Mouse (Mus musculus) adrenal gland, adult 8-10 months (tissue): ENCODE results near the gene Prune2. TPM values are rescaled to one million over a fixed set of nuclear protein-coding genes. Genes with fewer than 3 reads are reported as not detected.
A peak's percentile ranks its signal among the peaks of the same experiment; 100 is the strongest.
"Not testable (repeated sequence)": the region's sequence is repeated elsewhere in the genome, so short reads cannot be mapped to it uniquely, and the experiment has no call there.

ENCODE experiments used
- DNase-seq: peaks from one replicate; pipeline ENCODE4 v3.0.0; 2022
- total RNA-seq, 4 experiments: library from RNA; stranded (reverse); gene quantifications; 2 replicates each; pipeline ENCODE4 v1.2.4; 2022

Prune2 gene
- total RNA-seq, 4 experiments from 2014 or later = 34.4 to 43.1 (median 40.0) TPM

DNA sequence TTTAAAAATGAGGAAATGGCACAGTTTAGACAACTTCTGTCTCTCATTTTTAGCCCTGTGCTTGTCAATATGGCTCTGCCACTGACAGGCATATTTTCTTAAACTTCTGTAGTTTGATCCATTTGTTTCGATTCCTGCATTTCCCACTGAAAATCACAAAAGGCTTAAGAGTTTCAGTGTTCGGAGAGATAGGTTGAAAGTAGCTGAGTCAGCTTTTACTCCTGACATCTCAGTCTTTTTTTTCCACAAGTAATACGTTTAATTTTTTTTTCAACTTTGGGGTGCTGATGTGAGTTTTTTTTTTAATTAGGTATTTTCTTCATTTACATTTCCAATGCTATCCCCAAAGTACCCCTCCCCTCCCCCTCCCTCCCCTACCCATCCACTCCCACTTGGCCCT, 174.6 kb downstream of the Prune2 start:
- no peak for DNase-seq

GRCm38 (mm10) chr19:17136677-17137460, 181.0 kb downstream of the Prune2 start:
- no peak for DNase-seq

- DNase-seq = no peak
Observed at GRCm38 (mm10) chr19:17137656-17138055, 181.7 kb downstream of the Prune2 start.

GRCm38 (mm10) chr19:17138144-17138915, 182.4 kb downstream of the Prune2 start:
- DNase-seq = no peak

GRCm38 (mm10) chr19:17140016-17140914, 184.3 kb downstream of the Prune2 start:
- DNase-seq = no peak

DNA sequence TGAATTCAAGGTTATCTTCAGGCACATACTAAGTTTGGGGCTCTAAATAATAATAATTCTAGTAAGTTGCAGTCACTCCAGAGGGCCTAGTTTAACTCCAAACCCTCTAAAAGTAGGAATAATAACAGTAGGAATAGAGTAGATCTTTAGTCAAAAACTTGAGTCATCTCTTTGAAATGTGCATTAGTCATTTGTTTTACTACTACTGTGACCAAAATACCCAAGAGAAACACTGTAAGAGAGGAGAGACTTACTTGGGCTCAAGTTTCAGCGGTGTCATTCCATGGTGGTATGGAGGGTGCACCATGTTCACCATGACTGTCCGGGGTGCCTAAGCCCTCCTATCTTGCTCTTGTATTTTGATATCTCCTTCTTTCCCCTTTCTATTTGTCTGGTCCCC, 187.3 kb downstream of the Prune2 start:
- DNase-seq = no peak

GRCm38 (mm10) chr19:17144205-17144604, 188.3 kb downstream of the Prune2 start:
- no peak for DNase-seq

GRCm38 (mm10) chr19:17150064-17150463, 194.1 kb downstream of the Prune2 start:
- DNase-seq = no peak

DNA sequence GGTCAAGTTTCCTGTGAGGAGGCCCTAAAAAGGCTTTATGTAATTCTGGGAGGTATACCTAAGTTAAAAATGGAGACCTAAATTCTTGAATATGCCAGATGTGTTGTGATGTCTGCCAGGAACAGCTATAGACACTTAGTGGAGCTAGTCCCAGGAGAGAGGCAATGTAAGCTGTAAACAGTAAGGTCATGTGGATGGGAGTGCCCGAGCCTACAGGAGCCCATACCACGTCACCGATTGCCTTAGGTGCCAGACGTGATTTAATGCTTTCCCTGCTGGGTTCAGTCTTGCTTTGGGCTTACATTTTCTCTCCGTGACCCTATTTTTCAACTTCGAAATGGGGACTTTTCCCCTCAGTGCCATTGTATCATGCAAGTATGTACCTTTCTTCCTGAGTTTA, 195.9 kb downstream of the Prune2 start:
- DNase-seq = no peak

GRCm38 (mm10) chr19:17152461-17152860, 196.5 kb downstream of the Prune2 start:
- DNase-seq = no peak

- no peak for DNase-seq
Observed at GRCm38 (mm10) chr19:17153911-17154639, 198.2 kb downstream of the Prune2 start.

- no peak for DNase-seq
Observed at GRCm38 (mm10) chr19:17155216-17155615, 199.3 kb downstream of the Prune2 start.

- DNase-seq = no peak
Observed at GRCm38 (mm10) chr19:17159676-17160075, 203.8 kb downstream of the Prune2 start.

DNA sequence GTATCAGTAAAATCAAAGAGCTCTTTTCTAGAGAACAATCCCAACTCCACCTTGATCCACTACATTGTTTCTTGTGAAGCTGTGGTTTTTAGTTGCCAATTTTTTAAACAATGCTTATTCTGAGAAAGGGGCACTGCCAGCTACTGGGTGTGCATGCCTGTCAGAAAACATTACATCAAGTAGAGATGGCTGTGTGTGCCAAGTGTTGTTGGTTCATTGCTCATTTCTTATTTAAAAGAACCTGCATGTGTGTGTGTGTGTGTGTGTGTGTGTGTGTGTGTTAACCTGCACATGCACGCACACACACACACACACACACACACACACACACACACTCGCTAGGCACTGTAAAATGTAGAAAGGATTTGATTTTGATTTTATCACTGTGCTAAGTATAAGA, 204.3 kb downstream of the Prune2 start:
- DNase-seq = no peak

GRCm38 (mm10) chr19:17163511-17163953, 207.6 kb downstream of the Prune2 start:
- DNase-seq = peak; percentile 24

DNA sequence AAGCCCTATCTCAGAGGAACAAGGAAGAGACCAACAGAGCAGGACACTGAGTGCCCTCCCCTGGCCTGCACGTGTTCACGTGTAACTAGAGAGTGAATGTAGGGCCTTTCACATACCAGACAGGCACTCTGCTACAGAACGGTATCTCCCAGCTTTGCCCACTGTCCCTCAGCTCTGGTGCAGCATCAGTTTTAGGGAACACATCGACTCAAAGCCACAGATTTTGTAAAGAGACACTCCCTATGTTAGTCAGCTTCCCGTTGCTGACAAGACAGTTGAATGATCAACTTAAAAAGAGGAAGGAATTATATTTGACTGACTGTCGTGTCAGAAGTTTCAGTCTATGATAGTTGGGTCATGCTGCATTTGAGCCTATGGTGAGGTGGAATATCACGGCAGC, 210.4 kb downstream of the Prune2 start:
- DNase-seq = no peak

DNA sequence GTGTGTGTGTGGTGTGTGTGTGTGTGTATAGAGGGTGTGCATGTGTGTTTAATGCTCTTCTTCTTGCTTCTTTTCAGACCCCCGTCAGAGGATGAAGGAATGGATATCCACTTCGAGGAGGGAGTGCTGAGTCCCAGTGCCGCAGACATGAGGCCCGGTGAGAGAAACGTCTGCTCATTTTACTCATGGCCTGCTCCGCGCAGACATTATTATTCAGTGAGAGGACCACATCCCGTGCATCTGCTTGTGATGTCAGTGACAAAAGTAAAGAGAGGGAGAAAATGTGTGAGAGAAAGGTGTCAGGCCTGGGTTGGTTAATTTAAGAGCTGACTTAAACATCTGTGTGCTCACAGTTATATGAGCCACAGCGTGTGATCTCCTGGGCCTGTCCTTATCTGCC, 212.3 kb downstream of the Prune2 start:
- no peak for DNase-seq

DNA sequence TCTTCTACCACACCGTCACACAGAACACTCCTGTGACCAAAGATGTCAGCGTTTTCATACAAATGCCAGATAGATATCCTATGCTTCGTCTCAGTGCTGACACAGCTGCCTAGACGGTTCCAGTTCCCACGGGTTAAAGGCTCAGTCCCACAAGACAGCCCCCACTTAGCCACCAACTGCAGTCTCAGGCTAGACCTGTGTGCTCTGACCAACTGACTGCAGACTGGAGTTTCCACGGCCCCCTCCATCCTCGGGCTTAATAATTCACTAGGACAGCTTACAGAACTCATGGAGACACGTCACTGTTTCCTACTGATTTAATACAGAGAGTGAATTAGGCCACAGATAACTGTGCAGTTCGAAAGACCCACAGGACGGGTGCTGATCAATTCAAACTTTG, 213.8 kb downstream of the Prune2 start:
- no peak for DNase-seq

DNA sequence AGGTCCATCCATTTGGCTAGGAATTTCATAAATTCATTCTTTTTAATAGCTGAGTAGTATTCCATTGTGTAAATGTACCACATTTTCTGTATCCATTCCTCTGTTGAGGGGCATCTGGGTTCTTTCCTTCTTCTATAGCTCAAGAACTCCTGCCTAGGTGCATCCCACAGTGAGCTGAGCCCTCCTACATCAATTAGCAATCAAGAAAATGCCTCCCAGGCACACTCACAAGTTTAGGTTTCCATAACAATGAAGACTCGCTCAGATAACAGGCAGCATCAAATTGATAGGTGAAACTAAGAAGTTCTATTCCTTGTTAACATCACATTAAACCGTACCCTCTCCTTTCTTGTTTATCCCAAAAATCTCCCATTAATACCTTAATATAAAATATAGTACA, 218.6 kb downstream of the Prune2 start:
- not testable (repeated sequence) for DNase-seq

- no peak for DNase-seq
Observed at GRCm38 (mm10) chr19:17180506-17180905, 224.6 kb downstream of the Prune2 start.

DNA sequence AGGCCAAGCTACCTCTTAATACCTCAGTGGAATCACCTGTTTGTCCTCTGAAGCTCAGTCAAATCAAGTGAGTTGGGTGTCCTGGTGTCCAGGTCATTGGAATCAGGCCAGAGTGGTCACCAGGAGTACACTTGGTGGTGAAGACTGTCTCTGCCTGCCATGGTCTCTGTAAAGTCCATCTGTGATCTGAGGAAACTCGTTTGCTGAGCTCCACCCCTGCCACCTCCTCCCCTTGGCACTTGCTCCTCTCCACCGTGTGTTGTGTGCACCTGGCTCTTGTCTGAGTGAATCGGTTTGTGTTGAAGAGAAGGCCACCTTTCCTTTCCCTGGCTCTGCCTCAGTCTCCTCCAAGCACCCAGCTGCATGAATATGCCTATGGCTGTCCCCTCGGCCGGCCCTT, 238.8 kb downstream of the Prune2 start:
- DNase-seq = no peak

DNA sequence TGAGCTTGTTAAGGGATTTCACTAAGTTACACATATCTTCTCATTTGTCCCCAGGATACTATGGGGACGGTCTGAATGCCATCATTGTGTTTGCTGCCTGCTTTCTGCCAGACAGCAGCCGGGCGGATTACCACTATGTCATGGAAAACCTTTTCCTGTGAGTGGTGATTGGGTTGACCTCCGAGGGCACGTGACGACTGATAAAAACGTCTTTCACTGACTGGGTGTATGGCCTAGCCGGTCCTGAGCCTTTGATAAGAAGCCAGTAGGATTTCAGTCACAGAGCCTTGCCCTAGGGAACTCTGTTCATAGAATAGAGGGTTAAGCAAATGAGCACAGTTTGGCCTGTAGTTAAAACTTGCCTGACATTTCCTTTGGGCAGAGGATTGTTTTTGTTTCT, 243.1 kb downstream of the Prune2 start:
- DNase-seq = no peak
